In the genomic region with DNA sequence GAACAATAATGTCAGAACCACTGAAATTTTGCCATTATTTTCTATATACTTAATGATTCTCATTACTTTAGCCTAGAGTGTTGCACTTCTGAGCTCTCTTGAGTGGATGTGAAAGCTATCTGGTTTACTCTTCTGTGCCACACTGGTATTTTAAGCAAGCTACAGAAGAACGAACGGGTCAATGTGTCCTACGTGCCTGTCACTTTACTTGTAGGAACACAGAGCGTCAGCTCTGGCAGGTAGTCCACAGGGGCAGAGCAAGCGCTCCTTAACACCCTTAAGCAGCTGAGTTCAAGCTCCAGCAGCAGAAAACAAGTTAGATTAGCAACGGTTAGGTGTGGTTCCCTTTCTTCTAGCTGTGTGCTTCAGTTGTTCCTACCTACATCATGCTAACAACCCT, we compare ENCODE assay signal across 24 mouse cellular contexts. TPM values are rescaled to one million over a fixed set of nuclear protein-coding genes. Genes with fewer than 3 reads are reported as not detected.
DNase-seq lines count a peak whose midpoint lies in the region; ATAC-seq and TF ChIP-seq lines count a peak whose summit lies in the region.
"Had no signal": no experiment of that assay in that cellular context is flagged by ENCODE, and none has a peak within 500 bp of the region (broad histone marks: within the 10 kb centered on the region; RNA-seq: fewer than 3 reads in every experiment).

No protein-coding gene starts in this region.

- DNase-seq in heart, adult 18-20 months = peak; percentile 42 to 54
- DNase-seq in heart, postnatal 36 days = no peak
- peak; percentile 41 for DNase-seq in heart, postnatal 0 days (ENCODE audit: low spot score)
- no peak for DNase-seq in spleen, postnatal 10 days (ENCODE audit: low spot score in 2 of 2)
- DNase-seq: adrenal gland, adult 2 months; adrenal gland, postnatal 14 days; cerebellum, adult 11 months; cerebellum, adult 2 months; cerebellum, adult 9-11 months; cerebellum, postnatal 25 days; forebrain, postnatal 0 days; gastrocnemius, postnatal 36 days; kidney, adult 18-20 months; kidney, adult 9 months had no signal

- no peaks in the 10 kb centered on the region for H3K9me3 ChIP-seq in heart, embryonic 12.5 days (replicated peaks)
- no peaks in the 10 kb centered on the region for H3K9me3 ChIP-seq in heart, embryonic 14.5 days (ENCODE audit: control insufficient read depth, low read length)
- H3K9me3 ChIP-seq in heart, postnatal 0 days (replicated peaks; ENCODE audit: control insufficient read depth, low read length) = no peaks in the 10 kb centered on the region
- H3K9me3 ChIP-seq: embryonic facial prominence, embryonic 12.5 days; embryonic facial prominence, embryonic 15.5 days had no signal

- H3K27ac ChIP-seq in heart, embryonic 12.5 days (ENCODE audit: poor library complexity, severe bottlenecking) = no peak overlapping the region
- H3K27ac ChIP-seq in heart, embryonic 14.5 days (replicated peaks in 1 of 2; ENCODE audit: control insufficient read depth in 1 of 2, insufficient read depth in 1 of 2, low read depth in 2 of 2, low read length in 2 of 2) = 0 out of 4 replicates have a peak overlapping the region, but pooled peaks of 1 of the 2 experiments have one; percentile 30
- peak overlapping the region; percentile 84 for H3K27ac ChIP-seq in heart, postnatal 0 days (ENCODE audit: low read depth)
- H3K27ac ChIP-seq: embryonic facial prominence, embryonic 12.5 days; embryonic facial prominence, embryonic 15.5 days; hindbrain, embryonic 14.5 days; hindbrain, postnatal 0 days had no signal

- no peaks in the 10 kb centered on the region for H3K4me1 ChIP-seq in heart, embryonic 12.5 days (replicated peaks)
- H3K4me1 ChIP-seq in heart, embryonic 14.5 days (ENCODE audit: control insufficient read depth in 2 of 2, insufficient read depth in 2 of 2, low read length in 2 of 2) = no peaks in the 10 kb centered on the region
- H3K4me1 ChIP-seq in heart, postnatal 0 days (ENCODE audit: control insufficient read depth, insufficient read depth) = no peaks in the 10 kb centered on the region
- H3K4me1 ChIP-seq: embryonic facial prominence, embryonic 12.5 days; embryonic facial prominence, embryonic 15.5 days had no signal

- H3K4me2 ChIP-seq in heart, embryonic 12.5 days = no peak overlapping the region
- H3K4me2 ChIP-seq in heart, embryonic 14.5 days (ENCODE audit: low read length) = no peak overlapping the region
- H3K4me2 ChIP-seq in heart, postnatal 0 days (ENCODE audit: low read depth, low read length) = no peak overlapping the region
- H3K4me2 ChIP-seq: embryonic facial prominence, embryonic 12.5 days; embryonic facial prominence, embryonic 15.5 days; hindbrain, embryonic 14.5 days had no signal

- no peak for ATAC-seq in heart, embryonic 12.5 days (ENCODE audit: insufficient number of reproducible peaks, low FRiP score)
- ATAC-seq in heart, embryonic 14.5 days (ENCODE audit: insufficient number of reproducible peaks, insufficient read depth, low FRiP score, low read depth) = peak; percentile 66
- ATAC-seq in heart, postnatal 0 days (ENCODE audit: insufficient read depth, low read depth) = peak; percentile 87
- ATAC-seq: CD4-positive, CD25-positive, alpha-beta regulatory T cell, adult 4 months; forebrain, embryonic 14.5 days; forebrain, postnatal 0 days; hindbrain, postnatal 0 days; inflammation-experienced regulatory T-cells, adult 6 months; intestine, embryonic 16.5 days had no signal

- 55% methylated on average over 6 of the region's 6 CpGs for WGBS in heart, embryonic 12.5 days
- WGBS in heart, embryonic 14.5 days = 43% methylated on average over 6 of the region's 6 CpGs
- WGBS in heart, postnatal 0 days = 39% methylated on average over 6 of the region's 6 CpGs

- TF ChIP-seq CTCF in heart, postnatal 0 days (IDR thresholded peaks at IDR 0.05; ENCODE audit: low read depth) = no peak

- H3K4me3 ChIP-seq in heart, embryonic 12.5 days = no peak overlapping the region
- no peak overlapping the region for H3K4me3 ChIP-seq in heart, embryonic 14.5 days (ENCODE audit: control insufficient read depth in 1 of 2, insufficient read depth in 1 of 2, low read depth in 1 of 2, low read length in 2 of 2)
- no peak overlapping the region for H3K4me3 ChIP-seq in heart, postnatal 0 days (ENCODE audit: low read depth, low read length)
- H3K4me3 ChIP-seq: embryonic facial prominence, embryonic 12.5 days; embryonic facial prominence, embryonic 15.5 days had no signal

- peaks cover 37% of the 10 kb centered on the region for H3K36me3 ChIP-seq in heart, embryonic 12.5 days
- peaks cover 71% of the 10 kb centered on the region for H3K36me3 ChIP-seq in heart, embryonic 14.5 days (ENCODE audit: control insufficient read depth, insufficient read depth, low read length)
- H3K36me3 ChIP-seq in heart, postnatal 0 days (replicated peaks; ENCODE audit: control insufficient read depth, insufficient read depth, low read length) = peaks cover 38% of the 10 kb centered on the region

- intact Hi-C loops in heart, postnatal 36 days (cut with DNase I) = no loop called here

- H3K9ac ChIP-seq in heart, embryonic 12.5 days = no peak overlapping the region
- H3K9ac ChIP-seq in heart, embryonic 14.5 days (ENCODE audit: low read length) = no peak overlapping the region
- H3K9ac ChIP-seq in heart, postnatal 0 days (replicated peaks; ENCODE audit: low read depth, low read length) = no peak overlapping the region
- H3K9ac ChIP-seq: embryonic facial prominence, embryonic 12.5 days; embryonic facial prominence, embryonic 15.5 days; forebrain, postnatal 0 days; hindbrain, embryonic 14.5 days had no signal

- no peak for TF ChIP-seq EP300 in heart, postnatal 0 days (IDR thresholded peaks at IDR 0.05; ENCODE audit: low read depth)

- H3K27me3 ChIP-seq in heart, embryonic 12.5 days (replicated peaks) = no peaks in the 10 kb centered on the region
- no peaks in the 10 kb centered on the region for H3K27me3 ChIP-seq in heart, embryonic 14.5 days (ENCODE audit: control insufficient read depth, insufficient read depth, low read length)
- H3K27me3 ChIP-seq in heart, postnatal 0 days (ENCODE audit: control insufficient read depth, insufficient read depth, low read length) = no peaks in the 10 kb centered on the region
- H3K27me3 ChIP-seq: embryonic facial prominence, embryonic 12.5 days; embryonic facial prominence, embryonic 15.5 days had no signal

RNA-seq across cellular contexts. Expression of a gene that starts 14.0 kb away (rescaled TPM):
- total RNA-seq in heart, adult 18-20 months (2021) = 10 to 100 TPM; 21.8 to 23.0 TPM
- polyA plus RNA-seq in heart, embryonic 12.5 days (2016; fragmentation: Nextera tagmentation; extraction: Ambion mirVana) = 61.2 and 62.6 TPM in 2 replicates
- 58.0 and 58.2 TPM in 2 replicates for polyA plus RNA-seq in heart, embryonic 14.5 days (2014; fragmentation: Nextera tagmentation; extraction: Ambion mirVana)
- 10 to 100 TPM; 19.9 to 22.6 TPM for total RNA-seq in heart, postnatal 36 days (2021)
- total RNA-seq in heart, postnatal 0 days (2014; rRNA removed; ENCODE audit: low replicate concordance) = 8.2 and 16.5 TPM in 2 replicates
- 36.5 and 41.5 TPM in 2 replicates for polyA plus RNA-seq in heart, postnatal 0 days (2015; fragmentation: Nextera tagmentation; extraction: Ambion mirVana)
- polyA plus RNA-seq: adrenal gland, adult 2 months had no signal

RNA-seq across cellular contexts. Expression of a gene that starts 14.1 kb away (rescaled TPM):
- under 1 TPM; 0.52 to 0.69 TPM for total RNA-seq in heart, adult 18-20 months (2021)
- 9.9 and 10.0 TPM in 2 replicates for polyA plus RNA-seq in heart, embryonic 12.5 days (2016; fragmentation: Nextera tagmentation; extraction: Ambion mirVana)
- polyA plus RNA-seq in heart, embryonic 14.5 days (2014; fragmentation: Nextera tagmentation; extraction: Ambion mirVana) = 8.8 and 9.5 TPM in 2 replicates
- total RNA-seq in heart, postnatal 36 days (2021) = under 1 TPM; 0.68 to 0.89 TPM
- total RNA-seq in heart, postnatal 0 days (2014; rRNA removed; ENCODE audit: low replicate concordance) = 5.9 and 6.4 TPM in 2 replicates
- 1.9 and 2.3 TPM in 2 replicates for polyA plus RNA-seq in heart, postnatal 0 days (2015; fragmentation: Nextera tagmentation; extraction: Ambion mirVana)

RNA-seq across cellular contexts. Expression of a gene that starts 40.0 kb away (rescaled TPM):
- 100 to 1,000 TPM; 310 to 323 TPM for total RNA-seq in heart, adult 18-20 months (2021)
- polyA plus RNA-seq in heart, embryonic 12.5 days (2016; fragmentation: Nextera tagmentation; extraction: Ambion mirVana) = 42.5 and 45.7 TPM in 2 replicates
- polyA plus RNA-seq in heart, embryonic 14.5 days (2014; fragmentation: Nextera tagmentation; extraction: Ambion mirVana) = 49.4 and 49.5 TPM in 2 replicates
- total RNA-seq in heart, postnatal 36 days (2021) = 100 to 1,000 TPM; 334 to 351 TPM
- total RNA-seq in heart, postnatal 0 days (2014; rRNA removed; ENCODE audit: low replicate concordance) = 138 and 177 TPM in 2 replicates
- polyA plus RNA-seq in heart, postnatal 0 days (2015; fragmentation: Nextera tagmentation; extraction: Ambion mirVana) = 38.8 and 45.1 TPM in 2 replicates

Comparison
In these comparisons a context has a peak if more than half of its experiments do, and no peak if none do; other contexts are left out.
1. DNase-seq: peak in heart, adult 18-20 months (2 of 2) and heart, postnatal 0 days (single experiment); none in heart, postnatal 36 days (0 of 2) and spleen, postnatal 10 days (0 of 2).